Mouse (Mus musculus) limb, embryonic 11.5 days (tissue): ENCODE measurements around the gene Popdc3. TPM values are rescaled to one million over a fixed set of nuclear protein-coding genes. Genes with fewer than 3 reads are reported as not detected.
"Not testable (repeated sequence)": the region's sequence is repeated elsewhere in the genome, so short reads cannot be mapped to it uniquely, and the experiment has no call there.

Experiments
- ATAC-seq: fragments of 200-750 bp; cut with Nextera tagmentation; 2 replicates; pipeline ENCODE4 v1.8.0; 2017; ENCODE audit warnings: low read depth; ENCODE audit not compliant: insufficient number of reproducible peaks, low FRiP score, low TSS enrichment
- DNase-seq: peaks from one replicate; pipeline ENCODE4 v3.0.0-alpha.2; 2015; ENCODE audit warnings: low spot score
- H3K27ac ChIP-seq: fragments of 300-500 bp; sonication (generic); replicated peaks from 2 replicates; pipeline ENCODE4 v1.5.1; 2014; ENCODE audit warnings: low read depth, mild to moderate bottlenecking, low read length
- H3K27me3 ChIP-seq: fragments of 300-500 bp; sonication (generic); 2 replicates; pipeline ENCODE4 v1.6.1; 2014; ENCODE audit warnings: mild to moderate bottlenecking, low read length, mixed read lengths; ENCODE audit not compliant: control insufficient read depth, insufficient read depth
- H3K36me3 ChIP-seq: fragments of 300-500 bp; sonication (generic); 2 replicates; pipeline ENCODE4 v1.6.1; 2014; ENCODE audit warnings: mild to moderate bottlenecking, low read length, moderate library complexity, mixed read lengths; ENCODE audit not compliant: control insufficient read depth, insufficient read depth
- H3K4me1 ChIP-seq: fragments of 300-500 bp; sonication (generic); 2 replicates; pipeline ENCODE4 v1.6.1; 2014; ENCODE audit warnings: low read length, mixed read lengths; ENCODE audit not compliant: control insufficient read depth, insufficient read depth
- H3K4me2 ChIP-seq: fragments of 300-500 bp; sonication (generic); 2 replicates; pipeline ENCODE4 v1.6.1; 2014; ENCODE audit warnings: low read depth, mild to moderate bottlenecking, moderate library complexity; ENCODE audit not compliant: severe bottlenecking
- H3K4me3 ChIP-seq: fragments of 300-500 bp; sonication (generic); 2 replicates; pipeline ENCODE4 v1.5.1; 2014; ENCODE audit warnings: low read depth, low read length
- H3K9ac ChIP-seq: fragments of 300-500 bp; sonication (generic); 2 replicates; pipeline ENCODE4 v1.6.1; 2014; ENCODE audit warnings: mild to moderate bottlenecking, low read length
- H3K9me3 ChIP-seq: fragments of 300-500 bp; sonication (generic); 2 replicates; pipeline ENCODE4 v1.6.1; 2016; ENCODE audit warnings: low read length; ENCODE audit not compliant: control insufficient read depth
- WGBS: fragments of 180-500 bp; shearing (Covaris S2); extraction: QIAGEN DNeasy Blood & Tissue Kit; methylation state at CpG from one replicate; pipeline ENCODE4 v1.1.7; 2014; 5-methylcytosine and 5-hydroxymethylcytosine counted together
- polyA plus RNA-seq: library from polyadenylated mRNA; unstranded; fragments of >200 nt; fragmentation: Nextera tagmentation; extraction: Ambion mirVana; gene quantifications from 2 replicates; pipeline ENCODE4 v1.2.1, GENCODE M21; 2014

Gene Popdc3
- polyA plus RNA-seq, 1 experiment from 2014 or later = 2.2 TPM

DNA sequence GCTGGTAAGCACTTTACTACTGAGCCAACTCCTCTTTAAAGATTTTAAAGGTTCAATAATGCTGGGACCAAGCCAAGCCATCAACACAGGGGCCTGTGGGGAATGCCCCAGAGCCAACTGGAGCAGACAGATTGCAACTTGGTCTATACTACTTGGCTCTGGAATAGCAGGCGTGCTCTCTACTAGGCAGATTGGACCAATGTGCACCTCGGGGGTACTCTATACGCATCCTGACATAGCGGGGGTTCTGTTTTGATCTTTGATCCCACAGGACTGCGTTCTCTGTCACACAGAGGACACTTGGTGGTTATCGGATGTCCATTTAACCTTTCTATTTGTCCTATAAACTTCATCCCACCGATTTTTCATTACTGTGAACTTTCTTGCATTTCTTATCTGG lies 157.0 kb downstream of the Popdc3 start:
- DNase-seq (peak; percentile 26), ATAC-seq (peak; percentile 61)
- WGBS = 21% methylated on average over 7 of the region's 7 CpGs
- peak overlapping the region; percentile 76 for H3K4me3 ChIP-seq
- peak overlapping the region; percentile 86; the same call in 1 of the 2 replicates for H3K4me2 ChIP-seq
- H3K27ac ChIP-seq = no peak overlapping the region
- no peaks in the 10 kb centered on the region for H3K36me3 ChIP-seq
- H3K27me3 ChIP-seq = no peaks in the 10 kb centered on the region; the same call in 1 of the 2 replicates
- no peaks in the 10 kb centered on the region for H3K9me3 ChIP-seq
- H3K9ac ChIP-seq = no peak overlapping the region
- H3K4me1 ChIP-seq = 0 out of 2 replicates have a peak, but pooled peaks cover 3% of the 10 kb centered on the region

DNA sequence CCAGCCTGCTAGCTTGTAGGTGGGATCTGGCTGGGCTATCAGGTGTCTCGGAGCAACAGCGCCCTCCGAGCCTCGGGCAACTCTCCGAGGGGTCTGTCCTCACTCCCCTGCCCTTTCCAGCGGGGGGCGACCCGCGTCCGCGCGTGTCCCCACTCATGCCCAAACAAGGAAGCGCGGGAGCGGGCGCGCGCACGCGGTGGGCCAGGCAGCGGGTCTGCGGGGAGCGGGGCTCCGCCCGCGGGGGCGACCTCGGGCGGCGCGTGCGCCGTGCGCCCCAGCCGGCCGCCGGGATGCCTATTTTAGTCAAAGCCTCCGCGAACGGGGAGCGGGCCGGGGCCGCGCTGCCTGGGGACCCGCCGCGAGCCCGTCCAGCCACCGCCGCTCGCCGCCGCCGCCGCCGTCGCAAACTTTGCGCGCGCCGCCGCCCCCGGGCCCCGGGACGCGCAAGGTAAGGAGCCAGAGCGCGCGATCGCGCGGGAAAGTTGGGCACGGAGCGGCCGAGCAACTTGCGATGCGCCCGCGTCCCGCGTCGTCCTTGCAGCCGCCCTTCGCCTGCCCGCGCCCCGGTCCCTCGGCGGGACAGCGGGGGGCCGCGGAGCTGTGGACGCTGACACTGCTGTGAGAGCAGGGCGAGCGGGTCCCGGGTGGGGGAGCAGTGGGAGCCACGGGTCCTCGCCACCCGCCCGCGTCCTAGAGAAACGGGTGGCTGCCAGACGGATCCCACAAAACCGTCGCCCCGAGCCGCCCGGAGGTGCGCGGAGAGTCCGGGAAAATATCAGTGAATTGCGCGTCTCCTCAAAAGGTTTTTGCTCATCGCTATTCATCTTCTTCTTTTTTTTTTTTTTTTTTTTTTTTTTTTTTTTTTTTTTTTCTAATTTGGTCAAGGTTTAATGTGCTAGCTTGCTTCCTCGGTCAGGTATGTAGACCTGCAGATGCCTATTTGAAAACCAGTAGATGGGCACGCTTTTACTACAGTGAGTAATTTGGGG lies 157.8 kb downstream of the Popdc3 start, which contains the start of gene Bves:
Gene Bves, plus strand, starts transcription at position 339 of the 989 bp plus-strand sequence.
- Histone ChIP-seq H3K4me3 (peak within 1 kb of the TSS; percentile 76), H3K36me3 (no peaks in the 10 kb centered on the region), H3K27ac (0 out of 2 replicates have a peak within 1 kb of the TSS, but pooled peaks have one; percentile 42), H3K9me3 (no peaks in the 10 kb centered on the region), H3K27me3 (no peaks in the 10 kb centered on the region; the same call in 1 of the 2 replicates), H3K4me2 (peak within 1 kb of the TSS; percentile 86), H3K9ac (peak within 1 kb of the TSS; percentile 85), H3K4me1 (0 out of 2 replicates have a peak, but pooled peaks cover 3% of the 10 kb centered on the region)
- peak; percentile 77; the same call in 1 of the 2 replicates for ATAC-seq
- peak; percentile 82 for DNase-seq
- WGBS = 1% methylated on average over 93 of the region's 116 CpGs

DNA sequence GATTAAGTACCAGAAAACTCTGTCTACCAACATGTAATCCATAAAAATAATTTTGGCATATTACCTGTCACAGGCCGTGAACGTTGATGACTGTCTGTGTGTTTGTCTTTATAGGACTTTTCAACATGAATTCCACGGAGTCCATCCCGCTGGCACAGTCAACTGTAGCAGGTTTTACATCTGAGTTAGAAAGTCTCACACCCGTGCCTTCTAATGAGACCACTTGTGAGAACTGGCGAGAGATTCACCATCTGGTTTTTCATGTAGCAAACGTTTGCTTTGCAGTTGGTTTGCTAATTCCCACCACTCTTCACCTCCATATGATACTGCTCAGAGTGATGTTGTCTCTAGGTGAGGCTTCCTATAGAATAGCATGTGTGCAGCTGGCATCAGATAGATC lies 161.2 kb downstream of the Popdc3 start:
- no peak for DNase-seq
- Histone ChIP-seq H3K4me1 (0 out of 2 replicates have a peak, but pooled peaks cover 3% of the 10 kb centered on the region), H3K9ac (no peak overlapping the region), H3K36me3 (no peaks in the 10 kb centered on the region), H3K4me3 (no peak overlapping the region), H3K9me3 (no peaks in the 10 kb centered on the region), H3K27ac (no peak overlapping the region), H3K27me3 (no peaks in the 10 kb centered on the region; the same call in 1 of the 2 replicates), H3K4me2 (no peak overlapping the region)
- 75% methylated on average over 7 of the region's 7 CpGs for WGBS
- no peak for ATAC-seq

DNA sequence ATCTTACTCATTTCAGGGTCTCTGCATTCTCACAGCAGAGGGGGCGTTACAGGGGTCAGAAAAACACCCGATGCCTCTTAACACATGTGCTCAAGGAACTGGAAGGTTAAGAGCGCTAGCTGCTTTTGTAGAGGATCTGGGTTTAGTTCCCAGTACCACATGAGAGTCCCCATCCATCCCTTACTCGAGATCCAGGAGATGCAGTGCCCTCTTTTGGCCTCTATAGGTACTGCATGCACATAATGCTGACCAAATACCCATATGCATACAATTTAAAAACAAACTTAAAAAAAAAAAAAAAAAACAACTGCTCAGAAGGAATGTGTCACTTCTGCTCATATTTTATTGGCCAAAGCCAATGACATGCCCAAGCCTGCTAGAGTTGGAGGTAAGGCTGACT lies 166.5 kb downstream of the Popdc3 start:
- ATAC-seq (no peak), DNase-seq (no peak)
- Histone ChIP-seq H3K4me3 (no peak overlapping the region), H3K27me3 (no peaks in the 10 kb centered on the region), H3K4me2 (no peak overlapping the region), H3K27ac (no peak overlapping the region), H3K4me1 (no peaks in the 10 kb centered on the region), H3K9me3 (no peaks in the 10 kb centered on the region), H3K36me3 (no peaks in the 10 kb centered on the region), H3K9ac (no peak overlapping the region)
- 86% methylated on average over 4 of the region's 4 CpGs for WGBS

DNA sequence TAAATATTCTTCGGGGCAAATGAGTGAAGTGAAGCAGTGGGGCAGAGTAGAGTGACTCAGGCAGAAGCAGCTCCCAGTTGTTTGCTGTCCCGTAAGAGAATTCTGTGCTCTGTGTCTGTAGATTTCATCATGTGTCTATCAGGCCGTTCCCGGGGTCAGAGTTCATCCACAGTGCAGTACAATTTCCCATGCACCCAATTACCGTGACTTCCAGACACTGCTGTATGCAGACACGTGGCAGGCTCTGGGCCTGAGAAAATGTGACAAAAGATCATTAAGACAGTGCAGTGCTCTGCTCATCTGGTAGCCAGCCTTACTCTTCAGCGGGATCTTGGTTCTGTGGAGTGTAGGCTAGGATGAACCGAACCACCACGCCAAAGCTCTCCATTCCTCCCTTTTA lies 167.3 kb downstream of the Popdc3 start:
- ATAC-seq (no peak), DNase-seq (no peak)
- H3K4me2 ChIP-seq = no peak overlapping the region
- no peaks in the 10 kb centered on the region for H3K27me3 ChIP-seq
- no peaks in the 10 kb centered on the region for H3K4me1 ChIP-seq
- no peaks in the 10 kb centered on the region for H3K9me3 ChIP-seq
- no peak overlapping the region for H3K9ac ChIP-seq
- H3K36me3 ChIP-seq = no peaks in the 10 kb centered on the region
- H3K27ac ChIP-seq = no peak overlapping the region
- 76% methylated on average over 9 of the region's 9 CpGs for WGBS
- no peak overlapping the region for H3K4me3 ChIP-seq

DNA sequence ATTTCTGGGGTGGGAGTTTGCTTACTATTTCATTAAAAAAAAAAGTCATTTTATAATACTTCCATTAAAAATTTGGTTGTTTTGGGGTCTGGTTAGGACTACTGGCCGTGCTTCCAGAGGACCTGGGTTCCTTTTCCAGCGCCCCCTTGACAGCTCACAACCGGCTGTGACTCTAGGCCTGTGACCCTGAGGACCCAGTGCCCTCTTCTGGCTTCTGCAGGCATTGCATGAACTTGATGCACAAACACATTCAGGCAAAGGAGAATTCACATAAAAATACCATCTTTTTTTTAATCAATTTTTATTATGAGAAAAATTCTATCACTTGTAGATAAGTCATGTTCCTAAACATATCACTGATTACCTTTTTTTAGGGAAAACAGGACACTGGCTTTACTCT lies 170.2 kb downstream of the Popdc3 start:
- 82% methylated on average over 3 of the region's 3 CpGs for WGBS
- H3K9ac ChIP-seq, H3K9me3 ChIP-seq, H3K4me1 ChIP-seq, H3K36me3 ChIP-seq, H3K27me3 ChIP-seq, ATAC-seq, H3K4me3 ChIP-seq, H3K4me2 ChIP-seq, DNase-seq, H3K27ac ChIP-seq: not testable (repeated sequence)

DNA sequence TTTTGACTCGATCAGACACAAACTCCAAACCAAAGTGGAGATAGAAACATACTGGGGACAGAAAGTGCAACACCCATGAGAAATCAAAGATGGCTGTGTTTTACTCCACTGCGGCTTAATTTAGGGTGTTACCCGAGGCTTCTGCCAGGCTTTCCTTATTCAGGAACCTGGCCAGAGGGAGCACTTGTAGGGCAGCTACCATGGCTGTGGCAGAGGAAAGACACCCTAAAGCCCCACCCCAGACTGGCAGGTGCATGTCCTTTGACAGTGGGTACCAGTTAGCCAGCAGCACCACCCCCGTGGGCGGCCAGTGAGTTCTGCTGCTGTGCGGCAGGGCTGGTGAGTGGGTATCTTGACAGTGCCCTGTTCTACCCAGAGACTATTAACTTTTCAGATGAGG lies 178.2 kb downstream of the Popdc3 start:
- 91% methylated on average over 6 of the region's 6 CpGs for WGBS
- H3K27me3 ChIP-seq = no peaks in the 10 kb centered on the region
- no peak overlapping the region for H3K4me2 ChIP-seq
- no peaks in the 10 kb centered on the region for H3K36me3 ChIP-seq
- H3K4me3 ChIP-seq = no peak overlapping the region
- H3K4me1 ChIP-seq = no peaks in the 10 kb centered on the region
- no peak overlapping the region for H3K9ac ChIP-seq
- no peak for ATAC-seq
- no peaks in the 10 kb centered on the region for H3K9me3 ChIP-seq
- DNase-seq = no peak
- no peak overlapping the region for H3K27ac ChIP-seq

DNA sequence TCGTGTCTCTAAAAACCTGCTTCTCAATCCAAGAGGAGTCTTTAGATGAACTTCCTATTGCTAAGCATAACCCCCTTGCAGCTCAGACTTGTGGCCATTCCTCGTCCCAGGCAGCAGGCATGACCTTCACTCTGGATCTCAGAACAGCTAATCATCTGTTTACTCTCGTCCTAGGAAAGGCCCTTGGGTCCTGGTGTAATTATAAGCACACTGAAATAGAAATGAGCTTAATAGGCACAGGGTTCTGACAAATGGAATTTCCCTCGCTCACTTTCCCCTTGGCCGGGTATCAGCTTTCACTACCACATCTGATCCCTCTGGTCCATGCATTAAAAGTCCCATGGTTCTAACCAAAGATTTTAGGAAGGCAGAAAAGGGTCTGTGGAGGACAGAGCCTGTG lies 185.5 kb downstream of the Popdc3 start:
- Histone ChIP-seq H3K36me3 (no peaks in the 10 kb centered on the region), H3K27me3 (no peaks in the 10 kb centered on the region), H3K27ac (no peak overlapping the region)

More for the DNA sequence above, 185.5 kb downstream of the Popdc3 start:
- H3K9ac ChIP-seq = no peak overlapping the region
- no peak for ATAC-seq
- H3K4me3 ChIP-seq = no peak overlapping the region
- H3K4me1 ChIP-seq = no peaks in the 10 kb centered on the region; the same call in 1 of the 2 replicates
- WGBS = 37% methylated on average over 5 of the region's 5 CpGs
- no peak for DNase-seq
- H3K9me3 ChIP-seq = no peaks in the 10 kb centered on the region
- no peak overlapping the region for H3K4me2 ChIP-seq
